Mouse (Mus musculus) liver, embryonic 14.5 days (tissue): ENCODE results near the gene Exoc3l. TPM values are rescaled to one million over a fixed set of nuclear protein-coding genes. Genes with fewer than 3 reads are reported as not detected.
"Not testable (repeated sequence)": the region's sequence is repeated elsewhere in the genome, so short reads cannot be mapped to it uniquely, and the experiment has no call there.

Experiments
- ATAC-seq: fragments of 200-750 bp; cut with Nextera tagmentation; 2 replicates; pipeline ENCODE4 v1.8.0; 2017; ENCODE audit warnings: moderate number of reproducible peaks, mild to moderate bottlenecking, moderate library complexity; ENCODE audit not compliant: insufficient read depth
- DNase-seq, 3 experiments: peaks; one replicate each; pipeline ENCODE4 v3.0.0-alpha.2; 2012 to 2013; ENCODE audit warnings: low read depth in 3 of 3, low spot score in 3 of 3
- H3K27ac ChIP-seq: fragments of 300-500 bp; sonication (generic); 2 replicates; pipeline ENCODE4 v1.5.1; 2014; ENCODE audit warnings: moderate library complexity, mild to moderate bottlenecking, control low read depth, inconsistent platforms
- H3K27me3 ChIP-seq: fragments of 300-500 bp; sonication (generic); 2 replicates; pipeline ENCODE4 v1.6.1; 2014; ENCODE audit warnings: mild to moderate bottlenecking, low read length, moderate library complexity; ENCODE audit not compliant: control insufficient read depth, insufficient read depth
- H3K36me3 ChIP-seq: fragments of 300-500 bp; sonication (generic); replicated peaks from 2 replicates; pipeline ENCODE4 v1.6.1; 2014; ENCODE audit warnings: low read depth; ENCODE audit not compliant: control insufficient read depth, insufficient read depth
- H3K4me1 ChIP-seq, 2 experiments: fragments of 200-500 bp in 1 of 2; fragments of 300-500 bp in 1 of 2; sonication (generic) in 1 of 2; replicated peaks; 2 replicates each; pipeline ENCODE4 v1.6.1; 2012 to 2014; ENCODE audit warnings: antibody characterized with exemption in 1 of 2, inconsistent platforms in 1 of 2, low read length in 1 of 2; ENCODE audit not compliant: control insufficient read depth in 2 of 2, insufficient read depth in 2 of 2
- H3K4me2 ChIP-seq: fragments of 300-500 bp; sonication (generic); 2 replicates; pipeline ENCODE4 v1.6.1; 2014; ENCODE audit warnings: low read depth, mild to moderate bottlenecking, control low read depth, moderate library complexity
- H3K4me3 ChIP-seq, 2 experiments: fragments of 200-500 bp in 1 of 2; fragments of 300-500 bp in 1 of 2; sonication (generic) in 1 of 2; 2 replicates each; pipeline ENCODE4 v1.5.1; 2012 to 2014; ENCODE audit warnings: low read depth in 2 of 2, low read length in 2 of 2, mild to moderate bottlenecking in 2 of 2, control low read depth in 1 of 2, inconsistent platforms in 1 of 2, moderate library complexity in 1 of 2; ENCODE audit not compliant: insufficient read depth in 1 of 2
- H3K9ac ChIP-seq: fragments of 300-500 bp; sonication (generic); replicated peaks from 2 replicates; pipeline ENCODE4 v1.6.1; 2014; ENCODE audit warnings: mild to moderate bottlenecking, control low read depth, moderate library complexity
- H3K9me3 ChIP-seq: fragments of 300-500 bp; sonication (generic); 2 replicates; pipeline ENCODE4 v1.6.1; 2016; ENCODE audit warnings: low read length, mixed read lengths; ENCODE audit not compliant: control insufficient read depth
- CTCF ChIP-seq: IDR thresholded peaks from 2 replicates; pipeline ENCODE4 v1.5.1; 2016; ENCODE audit warnings: antibody characterized with exemption, low read depth, control low read depth
- EP300 ChIP-seq: IDR thresholded peaks from 2 replicates; pipeline ENCODE4 v1.6.1; 2016; ENCODE audit warnings: antibody characterized with exemption, low read depth
- WGBS: fragments of 180-500 bp; shearing (Covaris S2); extraction: QIAGEN DNeasy Blood & Tissue Kit; methylation state at CpG from one replicate; pipeline ENCODE4 v1.1.7; 2014; ENCODE audit not compliant: insufficient replicate concordance; 5-methylcytosine and 5-hydroxymethylcytosine counted together
- polyA plus RNA-seq, 2 experiments: library from polyadenylated mRNA; depleted of rRNA in 1 of 2; stranded (reverse) in 1 of 2; unstranded in 1 of 2; fragments of >200 nt; fragmentation: Nextera tagmentation in 1 of 2; extraction: Ambion mirVana in 1 of 2; gene quantifications; 2 replicates each; pipeline versions ENCODE4 v1.2.1 to v1.2.3; 2012 to 2014

Exoc3l gene
- polyA plus RNA-seq, 2 experiments = 4.5 to 6.5 TPM

GRCm38 (mm10) chr8:105292471-105292870 lies 3.4 kb downstream of the Exoc3l start:
- no peak overlapping the region for H3K9ac ChIP-seq
- no peak overlapping the region for H3K27ac ChIP-seq
- peaks cover 12% of the 10 kb centered on the region for H3K27me3 ChIP-seq
- TF ChIP-seq CTCF (no peak), EP300 (no peak)
- 73% methylated on average over 7 of the region's 7 CpGs for WGBS
- no peaks in the 10 kb centered on the region for H3K9me3 ChIP-seq
- no peak overlapping the region for H3K4me2 ChIP-seq
- peaks cover 20 to 29% of the 10 kb centered on the region in 2 experiments for H3K4me1 ChIP-seq
- ATAC-seq (no peak), DNase-seq (no peak)
- H3K4me3 ChIP-seq = no peak overlapping the region
- H3K36me3 ChIP-seq = no peaks in the 10 kb centered on the region

DNA sequence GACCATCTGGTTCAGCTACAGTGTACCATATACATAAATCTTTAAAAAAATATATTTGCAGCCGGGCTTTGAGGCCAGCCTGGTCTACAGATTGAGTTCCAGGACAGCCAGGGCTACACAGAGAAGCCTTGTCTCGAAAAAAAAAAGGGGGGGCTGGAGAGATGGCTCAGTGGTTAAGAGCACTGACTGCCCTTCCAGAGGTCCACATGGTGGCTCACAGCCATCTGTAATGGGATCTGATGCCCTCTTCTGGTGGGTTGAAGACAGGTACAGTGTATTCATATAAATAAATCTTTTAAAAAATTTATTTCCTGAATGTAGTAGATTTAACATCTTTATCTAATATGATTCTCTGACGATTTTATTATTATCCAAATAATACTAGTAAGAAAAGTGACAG lies 4.1 kb downstream of the Exoc3l start:
- 47% methylated on average over 3 of the region's 3 CpGs for WGBS
- peaks cover 12% of the 10 kb centered on the region for H3K27me3 ChIP-seq
- not testable (repeated sequence) for H3K36me3 ChIP-seq, H3K9me3 ChIP-seq, H3K27ac ChIP-seq, H3K9ac ChIP-seq, H3K4me3 ChIP-seq, H3K4me2 ChIP-seq, DNase-seq, ATAC-seq
- peak; percentile 31; the same call in 1 of the 2 replicates for TF ChIP-seq CTCF
- peaks cover 16 to 24% of the 10 kb centered on the region in 2 experiments for H3K4me1 ChIP-seq

DNA sequence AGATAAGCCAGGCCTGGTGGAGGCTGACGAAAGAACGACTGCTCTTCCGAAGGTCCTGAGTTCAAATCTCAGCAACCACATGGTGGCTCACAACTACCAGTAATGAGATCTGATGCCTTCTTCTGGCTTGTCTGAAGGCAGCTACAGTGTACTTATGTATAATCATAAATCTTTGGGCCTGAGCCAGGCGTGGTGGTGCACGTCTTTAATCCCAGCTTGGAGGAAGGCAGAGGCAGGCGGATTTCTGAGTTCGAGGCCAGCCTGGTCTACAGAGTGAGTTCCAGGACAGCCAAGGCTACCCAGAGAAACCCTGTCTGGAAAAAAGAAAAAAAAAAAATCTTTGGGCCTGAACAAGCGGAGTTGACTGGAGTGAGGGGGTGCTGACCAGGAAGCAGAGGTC lies 4.5 kb downstream of the Exoc3l start:
- not testable (repeated sequence) for H3K9ac ChIP-seq, ATAC-seq, DNase-seq, H3K4me3 ChIP-seq, H3K4me2 ChIP-seq, H3K27ac ChIP-seq, H3K36me3 ChIP-seq, H3K9me3 ChIP-seq
- H3K27me3 ChIP-seq = peaks cover 12% of the 10 kb centered on the region
- 71% methylated on average over 8 of the region's 8 CpGs for WGBS
- H3K4me1 ChIP-seq = peaks cover 12 to 20% of the 10 kb centered on the region in 2 experiments

GRCm38 (mm10) chr8:105290554-105291314 lies 5.2 kb downstream of the Exoc3l start:
- H3K4me2 ChIP-seq = no peak overlapping the region; the same call in 1 of the 2 replicates
- WGBS = 20% methylated on average over 31 of the region's 31 CpGs
- peak; percentile 77 to 81 (median 77) for DNase-seq
- H3K4me3 ChIP-seq = no peak overlapping the region
- peaks cover 12% of the 10 kb centered on the region for H3K27me3 ChIP-seq
- no peaks in the 10 kb centered on the region for H3K9me3 ChIP-seq
- no peak overlapping the region for H3K9ac ChIP-seq
- ATAC-seq = 0 out of 2 replicates have a peak, but pooled peaks have one; percentile 16
- no peaks in the 10 kb centered on the region for H3K36me3 ChIP-seq
- TF ChIP-seq CTCF (peak; percentile 98), EP300 (no peak)
- H3K27ac ChIP-seq = no peak overlapping the region
- peaks cover 12 to 16% of the 10 kb centered on the region in 2 experiments for H3K4me1 ChIP-seq

- Histone ChIP-seq H3K27me3 (peaks cover 12% of the 10 kb centered on the region), H3K9ac (no peak within 1 kb of the TSS; the same call in 1 of the 2 replicates), H3K4me3 (peak within 1 kb of the TSS; percentile 42 to 50), H3K4me2 (peak within 1 kb of the TSS; percentile 86), H3K36me3 (no peaks in the 10 kb centered on the region), H3K9me3 (no peaks in the 10 kb centered on the region), H3K27ac (no peak within 1 kb of the TSS), H3K4me1 (peaks cover 12 to 16% of the 10 kb centered on the region in 2 experiments)
- ATAC-seq = peak; percentile 3; the same call in 1 of the 2 replicates
- TF ChIP-seq EP300 (no peak), CTCF (peak; percentile 77)
- DNase-seq = no peak
- 4% methylated on average over 43 of the region's 43 CpGs for WGBS
Measured at GRCm38 (mm10) chr8:105289805-105290460, 6.0 kb downstream of the Exoc3l start, which contains the start of gene 4931428F04Rik. TSS of gene 4931428F04Rik (minus strand) at chr8:105289864.
